Mouse (Mus musculus) heart, embryonic 16.5 days (tissue): ENCODE data around the gene Grin3b. TPM values are rescaled to one million over a fixed set of nuclear protein-coding genes. Genes with fewer than 3 reads are reported as not detected.

ENCODE experiments used
- ATAC-seq: fragments of 200-750 bp; cut with Nextera tagmentation; replicated peaks from 2 replicates; pipeline ENCODE4 v1.8.0; 2017; ENCODE audit warnings: moderate number of reproducible peaks; ENCODE audit not compliant: insufficient read depth, low FRiP score; ENCODE audit errors: extremely low read depth
- H3K27ac ChIP-seq: fragments of 300-500 bp; sonication (generic); 2 replicates; pipeline ENCODE4 v1.5.1; 2014; ENCODE audit warnings: mild to moderate bottlenecking, low read length, control low read depth, moderate library complexity
- H3K27me3 ChIP-seq: fragments of 300-500 bp; sonication (generic); 2 replicates; pipeline ENCODE4 v1.6.1; 2014; ENCODE audit warnings: low read length, mixed read lengths; ENCODE audit not compliant: control insufficient read depth, insufficient read depth
- H3K36me3 ChIP-seq: fragments of 300-500 bp; sonication (generic); 2 replicates; pipeline ENCODE4 v1.6.1; 2014; ENCODE audit not compliant: control insufficient read depth, insufficient read depth
- H3K4me1 ChIP-seq: fragments of 300-500 bp; sonication (generic); 2 replicates; pipeline ENCODE4 v1.6.1; 2014; ENCODE audit warnings: low read length, mixed read lengths; ENCODE audit not compliant: control insufficient read depth, insufficient read depth
- H3K4me2 ChIP-seq: fragments of 300-500 bp; sonication (generic); 2 replicates; pipeline ENCODE4 v1.6.1; 2014; ENCODE audit warnings: low read depth, mild to moderate bottlenecking, control low read depth, low read length
- H3K4me3 ChIP-seq: fragments of 300-500 bp; sonication (generic); 2 replicates; pipeline ENCODE4 v1.5.1; 2014; ENCODE audit warnings: mild to moderate bottlenecking, control low read depth, low read length
- H3K9ac ChIP-seq: fragments of 300-500 bp; sonication (generic); 2 replicates; pipeline ENCODE4 v1.6.1; 2014; ENCODE audit warnings: low read length, control low read depth
- H3K9me3 ChIP-seq: fragments of 300-500 bp; sonication (generic); replicated peaks from 2 replicates; pipeline ENCODE4 v1.6.1; 2016; ENCODE audit warnings: low read length; ENCODE audit not compliant: control insufficient read depth
- WGBS: fragments of 180-500 bp; shearing (Covaris S2); extraction: QIAGEN DNeasy Blood & Tissue Kit; methylation state at CpG from one replicate; pipeline ENCODE4 v1.1.7; 2014; 5-methylcytosine and 5-hydroxymethylcytosine counted together
- polyA plus RNA-seq: library from polyadenylated mRNA; unstranded; fragments of >200 nt; fragmentation: Nextera tagmentation; extraction: Ambion mirVana; gene quantifications from 2 replicates; pipeline ENCODE4 v1.2.1, GENCODE M21; 2015

Gene Grin3b
- polyA plus RNA-seq, 1 experiment from 2014 or later = 0.25 TPM

- Histone ChIP-seq H3K4me1 (peaks cover 9% of the 10 kb centered on the region), H3K27me3 (peaks cover 7% of the 10 kb centered on the region), H3K9me3 (no peaks in the 10 kb centered on the region; the same call in 1 of the 2 replicates), H3K36me3 (no peaks in the 10 kb centered on the region), H3K27ac (peak overlapping the region; percentile 40), H3K4me2 (peak overlapping the region; percentile 46), H3K9ac (peak overlapping the region; percentile 34), H3K4me3 (peak overlapping the region; percentile 30)
- ATAC-seq = 0 out of 2 replicates have a peak, but pooled peaks have one; percentile 12
- 18% methylated on average over 20 of the region's 20 CpGs for WGBS
Measured at GRCm38 (mm10) chr10:80019471-80020131, 49.1 kb downstream of the Grin3b start.

- Histone ChIP-seq H3K9ac (peak overlapping the region; percentile 34), H3K27ac (0 out of 2 replicates have a peak overlapping the region, but pooled peaks have one; percentile 40), H3K27me3 (peaks cover 1% of the 10 kb centered on the region; the same call in 1 of the 2 replicates), H3K9me3 (no peaks in the 10 kb centered on the region; the same call in 1 of the 2 replicates), H3K4me1 (peaks cover 9% of the 10 kb centered on the region), H3K36me3 (no peaks in the 10 kb centered on the region), H3K4me2 (peak overlapping the region; percentile 46), H3K4me3 (peak overlapping the region; percentile 30)
- no peak for ATAC-seq
- WGBS = 43% methylated on average over 11 of the region's 11 CpGs
Measured at GRCm38 (mm10) chr10:80020191-80020590, 49.7 kb downstream of the Grin3b start.

GRCm38 (mm10) chr10:80020603-80021319, 50.2 kb downstream of the Grin3b start:
- Histone ChIP-seq H3K36me3 (no peaks in the 10 kb centered on the region), H3K9ac (no peak overlapping the region), H3K4me2 (no peak overlapping the region), H3K4me3 (no peak overlapping the region), H3K27me3 (no peaks in the 10 kb centered on the region), H3K27ac (no peak overlapping the region), H3K9me3 (no peaks in the 10 kb centered on the region; the same call in 1 of the 2 replicates), H3K4me1 (peaks cover 9% of the 10 kb centered on the region)
- no peak for ATAC-seq
- WGBS = 80% methylated on average over 18 of the region's 18 CpGs

GRCm38 (mm10) chr10:80021320-80021641, 50.8 kb downstream of the Grin3b start:
- Histone ChIP-seq H3K9ac (no peak overlapping the region), H3K4me1 (peaks cover 9% of the 10 kb centered on the region), H3K36me3 (no peaks in the 10 kb centered on the region), H3K27ac (no peak overlapping the region), H3K9me3 (no peaks in the 10 kb centered on the region; the same call in 1 of the 2 replicates), H3K27me3 (no peaks in the 10 kb centered on the region), H3K4me3 (no peak overlapping the region), H3K4me2 (no peak overlapping the region)
- WGBS = 88% methylated on average over 13 of the region's 13 CpGs
- ATAC-seq = no peak

GRCm38 (mm10) chr10:80022164-80022563, 51.6 kb downstream of the Grin3b start:
- Histone ChIP-seq H3K9ac (no peak overlapping the region), H3K4me2 (no peak overlapping the region), H3K27me3 (no peaks in the 10 kb centered on the region), H3K4me3 (no peak overlapping the region), H3K9me3 (no peaks in the 10 kb centered on the region; the same call in 1 of the 2 replicates), H3K4me1 (peaks cover 9% of the 10 kb centered on the region), H3K36me3 (no peaks in the 10 kb centered on the region), H3K27ac (no peak overlapping the region)
- ATAC-seq = no peak
- WGBS = 88% methylated on average over 12 of the region's 12 CpGs

GRCm38 (mm10) chr10:80022806-80023205, 52.3 kb downstream of the Grin3b start:
- H3K4me1 ChIP-seq = peaks cover 9% of the 10 kb centered on the region
- 0 out of 2 replicates have a peak, but pooled peaks cover 2% of the 10 kb centered on the region for H3K36me3 ChIP-seq
- WGBS = 93% methylated on average over 8 of the region's 8 CpGs
- H3K4me3 ChIP-seq = no peak overlapping the region
- H3K27me3 ChIP-seq = no peaks in the 10 kb centered on the region
- ATAC-seq = no peak
- no peak overlapping the region for H3K4me2 ChIP-seq
- no peak overlapping the region for H3K27ac ChIP-seq
- no peaks in the 10 kb centered on the region; the same call in 1 of the 2 replicates for H3K9me3 ChIP-seq
- no peak overlapping the region for H3K9ac ChIP-seq

- Histone ChIP-seq H3K4me2 (no peak overlapping the region), H3K4me3 (no peak overlapping the region), H3K4me1 (peaks cover 7% of the 10 kb centered on the region), H3K27ac (peak overlapping the region; percentile 25; the same call in 1 of the 2 replicates), H3K27me3 (no peaks in the 10 kb centered on the region), H3K9me3 (no peaks in the 10 kb centered on the region; the same call in 1 of the 2 replicates), H3K36me3 (0 out of 2 replicates have a peak, but pooled peaks cover 2% of the 10 kb centered on the region), H3K9ac (no peak overlapping the region)
- no peak for ATAC-seq
- 73% methylated on average over 5 of the region's 5 CpGs for WGBS
Measured at GRCm38 (mm10) chr10:80023758-80024157, 53.2 kb downstream of the Grin3b start.

- 0 out of 2 replicates have a peak overlapping the region, but pooled peaks have one; percentile 3 for H3K9ac ChIP-seq
- peak overlapping the region; percentile 25 for H3K27ac ChIP-seq
- 68% methylated on average over 15 of the region's 15 CpGs for WGBS
- 0 out of 2 replicates have a peak, but pooled peaks cover 2% of the 10 kb centered on the region for H3K36me3 ChIP-seq
- H3K9me3 ChIP-seq = no peaks in the 10 kb centered on the region; the same call in 1 of the 2 replicates
- no peak overlapping the region for H3K4me3 ChIP-seq
- no peak for ATAC-seq
- H3K4me2 ChIP-seq = no peak overlapping the region
- no peaks in the 10 kb centered on the region for H3K27me3 ChIP-seq
- 0 out of 2 replicates have a peak, but pooled peaks cover 2% of the 10 kb centered on the region for H3K4me1 ChIP-seq
Measured at GRCm38 (mm10) chr10:80024229-80025043, 53.9 kb downstream of the Grin3b start.
